Mouse (Mus musculus) embryonic facial prominence, embryonic 14.5 days (tissue): ENCODE data around the gene Ythdf1. TPM values are rescaled to one million over a fixed set of nuclear protein-coding genes. Genes with fewer than 3 reads are reported as not detected.
A peak's percentile ranks its signal among the peaks of the same experiment; 100 is the strongest.

Experiments
- ATAC-seq: fragments of 200-750 bp; cut with Nextera tagmentation; 2 replicates; pipeline ENCODE4 v1.8.0; 2017; ENCODE audit warnings: low read depth, moderate number of reproducible peaks, moderate TSS enrichment
- DNase-seq: peaks from one replicate; pipeline ENCODE4 v3.0.0-alpha.2; 2015; ENCODE audit warnings: low spot score
- H3K27ac ChIP-seq: fragments of 300-500 bp; sonication (generic); replicated peaks from 2 replicates; pipeline ENCODE4 v1.5.1; 2014; ENCODE audit warnings: low read depth, mild to moderate bottlenecking, low read length, moderate library complexity
- H3K27me3 ChIP-seq: fragments of 300-500 bp; sonication (generic); replicated peaks from 2 replicates; pipeline ENCODE4 v1.6.1; 2014; ENCODE audit warnings: low read length; ENCODE audit not compliant: control insufficient read depth, insufficient read depth
- H3K36me3 ChIP-seq: fragments of 300-500 bp; sonication (generic); 2 replicates; pipeline ENCODE4 v1.6.1; 2014; ENCODE audit warnings: low read length, mixed read lengths; ENCODE audit not compliant: control insufficient read depth, insufficient read depth
- H3K4me1 ChIP-seq: fragments of 300-500 bp; sonication (generic); 2 replicates; pipeline ENCODE4 v1.6.1; 2014; ENCODE audit warnings: antibody characterized with exemption, low read length; ENCODE audit not compliant: control insufficient read depth, insufficient read depth
- H3K4me2 ChIP-seq: fragments of 300-500 bp; sonication (generic); 2 replicates; pipeline ENCODE4 v1.6.1; 2014; ENCODE audit warnings: low read depth, mild to moderate bottlenecking, low read length, moderate library complexity, mixed read lengths
- H3K4me3 ChIP-seq: fragments of 300-500 bp; sonication (generic); 2 replicates; pipeline ENCODE4 v1.5.1; 2014; ENCODE audit warnings: low read depth, mild to moderate bottlenecking, low read length
- H3K9ac ChIP-seq: fragments of 300-500 bp; sonication (generic); 2 replicates; pipeline ENCODE4 v1.6.1; 2014; ENCODE audit warnings: low read depth, mild to moderate bottlenecking, low read length, moderate library complexity, mixed read lengths
- H3K9me3 ChIP-seq: fragments of 300-500 bp; sonication (generic); 2 replicates; pipeline ENCODE4 v1.6.1; 2016; ENCODE audit warnings: low read length; ENCODE audit not compliant: control insufficient read depth
- WGBS: fragments of 180-500 bp; shearing (Covaris S2); extraction: QIAGEN DNeasy Blood & Tissue Kit; methylation state at CpG from one replicate; pipeline ENCODE4 v1.1.7; 2014; 5-methylcytosine and 5-hydroxymethylcytosine counted together
- polyA plus RNA-seq: library from polyadenylated mRNA; unstranded; fragments of >200 nt; fragmentation: Nextera tagmentation; extraction: Ambion mirVana; gene quantifications from 2 replicates; pipeline ENCODE4 v1.2.1, GENCODE M21; 2014

Ythdf1 gene
- polyA plus RNA-seq, 1 experiment from 2014 or later, result 62.2 TPM

DNA sequence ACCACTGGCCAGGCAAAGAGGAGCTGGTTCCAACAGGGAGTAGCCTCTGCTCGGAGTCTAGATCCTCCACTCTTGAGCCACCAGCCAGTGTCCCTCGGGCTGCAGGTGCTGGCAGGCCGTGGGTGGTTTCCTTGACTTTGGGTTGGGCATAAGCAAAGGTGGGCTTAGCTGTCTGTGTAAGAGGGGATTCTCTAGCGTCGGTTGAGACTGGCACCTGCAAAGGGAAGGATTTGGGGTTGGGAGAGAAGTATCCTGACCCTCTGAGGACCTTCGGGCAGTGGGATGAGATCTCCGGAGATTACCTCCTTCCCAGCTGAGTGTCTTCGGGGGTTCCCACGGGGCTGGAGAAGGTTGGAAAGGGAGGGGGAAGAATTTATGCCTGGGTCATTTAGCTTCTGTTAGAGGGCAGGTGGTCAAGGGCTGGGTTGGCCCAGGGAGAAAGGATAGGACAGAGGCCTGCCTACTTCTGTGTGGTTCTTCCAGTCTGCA, 28.9 kb downstream of the Ythdf1 start:
- no peak overlapping the region for H3K4me2 ChIP-seq
- WGBS, result 3% methylated on average over 9 of the region's 9 CpGs

GRCm38 (mm10) chr2:180891075-180891834, 29.5 kb downstream of the Ythdf1 start:
- Histone ChIP-seq H3K9ac (no peak overlapping the region), H3K4me3 (peak overlapping the region; percentile 13; the same call in 1 of the 2 replicates), H3K27me3 (peaks cover 88% of the 10 kb centered on the region), H3K27ac (no peak overlapping the region), H3K36me3 (no peaks in the 10 kb centered on the region), H3K9me3 (no peaks in the 10 kb centered on the region), H3K4me1 (peaks cover 16% of the 10 kb centered on the region), H3K4me2 (peak overlapping the region; percentile 16; the same call in 1 of the 2 replicates)
- ATAC-seq, result no peak
- no peak for DNase-seq
- WGBS, result under 1% methylated on average over 36 of the region's 37 CpGs

More for the DNA sequence above, 28.9 kb downstream of the Ythdf1 start:
- H3K27me3 ChIP-seq, result peaks cover 88% of the 10 kb centered on the region
- H3K9me3 ChIP-seq, result no peaks in the 10 kb centered on the region
- ATAC-seq, result no peak
- peaks cover 16% of the 10 kb centered on the region for H3K4me1 ChIP-seq
- no peak overlapping the region for H3K9ac ChIP-seq
- no peak for DNase-seq
- H3K36me3 ChIP-seq, result no peaks in the 10 kb centered on the region
- peak overlapping the region; percentile 2; the same call in 1 of the 2 replicates for H3K4me3 ChIP-seq
- no peak overlapping the region for H3K27ac ChIP-seq

DNA sequence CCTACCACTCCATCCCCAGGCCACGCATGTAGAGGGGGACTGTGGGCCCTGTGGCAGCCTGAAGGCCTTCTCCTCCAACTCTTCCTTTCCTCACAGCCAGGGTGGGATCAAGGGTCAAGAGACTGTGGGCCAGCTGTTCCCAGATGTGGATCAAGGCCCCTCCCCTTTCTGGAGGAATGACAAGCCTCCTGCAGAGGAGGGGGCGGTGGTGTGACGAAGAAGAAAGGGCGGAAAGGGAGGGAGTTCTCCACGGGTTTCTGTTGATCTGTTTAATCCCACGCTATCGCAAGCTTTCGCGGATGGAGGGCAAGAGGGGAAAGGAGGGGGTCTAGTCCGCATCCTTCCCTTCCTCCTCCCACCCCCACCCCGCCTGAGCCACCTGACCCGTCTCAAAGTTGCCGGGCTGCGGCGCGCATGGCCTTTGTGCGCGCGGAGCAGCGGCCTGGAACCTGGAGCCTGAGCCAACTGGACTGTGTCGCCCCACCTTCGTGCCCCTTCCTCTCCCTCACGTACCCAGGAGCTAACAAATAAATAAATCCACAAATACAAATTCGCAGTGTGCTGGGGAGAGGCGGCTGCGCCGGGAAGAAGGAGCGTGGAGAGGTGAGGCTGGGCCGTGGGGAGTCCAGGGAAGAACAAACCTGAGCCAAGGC, 30.2 kb downstream of the Ythdf1 start:
- peak overlapping the region; percentile 13; the same call in 1 of the 2 replicates for H3K4me3 ChIP-seq
- no peak overlapping the region; the same call in 1 of the 2 replicates for H3K4me2 ChIP-seq
- H3K27ac ChIP-seq, result no peak overlapping the region
- no peak for DNase-seq
- peaks cover 86% of the 10 kb centered on the region for H3K27me3 ChIP-seq
- peaks cover 16% of the 10 kb centered on the region for H3K4me1 ChIP-seq
- H3K9me3 ChIP-seq, result no peaks in the 10 kb centered on the region
- no peak overlapping the region for H3K9ac ChIP-seq
- ATAC-seq, result no peak
- H3K36me3 ChIP-seq, result no peaks in the 10 kb centered on the region
- WGBS, result 2% methylated on average over 27 of the region's 29 CpGs

DNA sequence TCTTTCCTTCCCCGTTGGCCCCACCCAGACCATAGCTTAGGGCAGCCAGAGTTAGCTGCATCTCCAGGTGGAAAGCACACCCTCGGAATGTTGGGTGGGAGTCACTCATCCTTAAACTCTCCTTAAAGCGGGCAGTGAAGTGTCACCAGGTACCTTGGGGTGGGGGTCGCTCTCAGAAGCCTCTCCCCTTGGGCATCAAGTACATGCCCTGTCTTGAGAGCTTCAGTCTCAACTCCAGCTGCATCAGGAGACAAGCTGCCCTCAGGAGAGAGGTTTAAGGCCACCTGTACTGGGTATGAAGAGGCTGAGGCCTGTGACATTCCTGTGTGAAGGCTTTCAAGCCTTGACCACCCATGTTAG, 30.8 kb downstream of the Ythdf1 start:
- ATAC-seq, result no peak

GRCm38 (mm10) chr2:180889271-180889920, 31.4 kb downstream of the Ythdf1 start:
- ATAC-seq, result no peak
- no peak for DNase-seq
- Histone ChIP-seq H3K4me3 (no peak overlapping the region), H3K27ac (no peak overlapping the region), H3K27me3 (peaks cover 74% of the 10 kb centered on the region), H3K4me1 (peaks cover 13% of the 10 kb centered on the region), H3K9me3 (no peaks in the 10 kb centered on the region), H3K4me2 (no peak overlapping the region), H3K9ac (no peak overlapping the region), H3K36me3 (no peaks in the 10 kb centered on the region)
- WGBS, result 9% methylated on average over 10 of the region's 19 CpGs

More for the DNA sequence above, 30.8 kb downstream of the Ythdf1 start:
- WGBS, result 17% methylated on average over 4 of the region's 4 CpGs
- Histone ChIP-seq H3K4me1 (peaks cover 16% of the 10 kb centered on the region), H3K36me3 (no peaks in the 10 kb centered on the region), H3K27me3 (peaks cover 79% of the 10 kb centered on the region), H3K9me3 (no peaks in the 10 kb centered on the region), H3K4me2 (no peak overlapping the region), H3K4me3 (no peak overlapping the region), H3K27ac (no peak overlapping the region), H3K9ac (no peak overlapping the region)
- DNase-seq, result no peak

DNA sequence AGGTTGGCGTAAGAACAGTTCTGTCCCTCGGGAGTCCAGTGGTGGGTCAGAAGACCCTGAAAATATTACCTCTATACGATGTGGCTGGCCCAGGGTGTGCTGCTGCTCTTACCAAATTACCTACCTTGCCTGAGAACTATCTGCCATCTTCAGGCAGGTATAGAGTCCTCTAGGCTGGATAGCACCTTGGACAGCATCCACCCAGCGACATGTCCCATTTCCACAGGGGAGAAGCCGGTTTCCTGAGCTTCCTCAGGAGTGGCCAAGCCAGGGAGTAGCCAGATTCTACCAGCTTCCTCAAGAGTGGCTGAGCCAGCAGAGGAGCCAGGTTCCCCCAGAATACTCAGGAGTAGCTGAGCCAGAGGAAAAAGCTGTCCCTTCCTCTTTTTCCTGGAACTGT, 35.5 kb downstream of the Ythdf1 start:
- no peak overlapping the region for H3K4me3 ChIP-seq
- no peaks in the 10 kb centered on the region for H3K4me1 ChIP-seq
- 63% methylated on average over 5 of the region's 5 CpGs for WGBS
- no peaks in the 10 kb centered on the region for H3K9me3 ChIP-seq
- H3K27me3 ChIP-seq, result peaks cover 33% of the 10 kb centered on the region
- H3K36me3 ChIP-seq, result no peaks in the 10 kb centered on the region
- ATAC-seq (no peak), DNase-seq (no peak)
- no peak overlapping the region for H3K9ac ChIP-seq
- no peak overlapping the region for H3K27ac ChIP-seq
- H3K4me2 ChIP-seq, result no peak overlapping the region

DNA sequence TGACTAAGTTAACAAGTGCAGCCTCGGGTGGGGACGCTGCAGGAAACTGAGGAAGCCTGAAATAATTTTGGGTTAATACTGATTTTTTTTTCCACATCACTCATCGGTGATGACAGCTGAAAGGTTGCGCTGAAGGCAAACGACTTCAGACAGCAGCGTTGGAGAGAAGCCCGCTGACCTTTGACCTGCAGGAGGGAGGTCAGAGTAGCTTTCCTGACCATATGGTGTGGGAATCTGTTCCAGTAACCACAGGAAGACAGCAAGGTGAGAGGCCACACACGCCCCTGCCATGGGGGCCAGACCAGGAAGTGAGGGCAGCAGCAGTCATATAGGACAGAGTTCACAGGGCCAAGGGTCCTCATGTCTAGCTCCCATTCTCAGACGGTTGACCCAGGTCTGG, 39.5 kb downstream of the Ythdf1 start:
- DNase-seq, result no peak
- no peak overlapping the region for H3K9ac ChIP-seq
- 26% methylated on average over 9 of the region's 9 CpGs for WGBS

DNA sequence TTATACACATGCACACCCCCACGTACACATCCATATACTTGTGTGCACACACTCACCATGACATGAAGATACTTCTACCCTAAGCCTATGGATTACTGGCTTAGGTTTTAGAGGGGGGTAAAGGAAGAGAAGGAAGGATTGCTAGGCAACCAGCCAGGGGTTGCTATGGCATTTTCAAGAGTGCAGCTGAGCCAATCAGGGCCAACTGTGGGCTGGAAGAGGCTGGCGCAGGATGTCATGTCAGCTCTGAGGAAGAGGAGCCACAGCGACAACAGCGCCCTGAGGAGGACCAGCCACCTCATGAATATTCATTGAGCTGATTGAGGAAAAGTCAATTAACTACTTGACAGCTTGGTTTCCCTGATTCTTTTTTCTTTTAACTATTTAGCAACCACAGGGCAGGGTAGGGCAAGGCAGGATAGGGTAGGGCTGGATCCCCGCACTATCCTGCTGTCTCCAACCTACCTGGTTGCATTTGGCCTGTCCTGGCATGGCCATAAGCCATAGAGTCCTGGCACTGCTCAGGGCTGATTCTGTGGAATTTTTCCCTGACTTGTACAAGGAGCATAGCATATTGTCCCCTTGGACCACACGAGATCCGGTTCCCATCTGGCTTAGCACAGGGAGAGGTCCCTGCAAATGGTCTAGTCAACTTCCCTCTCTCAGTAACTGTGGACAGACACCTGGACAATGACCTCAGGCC, 41.2 kb downstream of the Ythdf1 start:
- DNase-seq (no peak), ATAC-seq (peak; percentile 57; the same call in 1 of the 2 replicates)
- 53% methylated on average over 7 of the region's 7 CpGs for WGBS
- Histone ChIP-seq H3K4me3 (no peak overlapping the region), H3K4me2 (no peak overlapping the region), H3K36me3 (no peaks in the 10 kb centered on the region), H3K9me3 (no peaks in the 10 kb centered on the region), H3K4me1 (no peaks in the 10 kb centered on the region), H3K27ac (no peak overlapping the region), H3K27me3 (no peaks in the 10 kb centered on the region), H3K9ac (no peak overlapping the region)

More for the DNA sequence above, 39.5 kb downstream of the Ythdf1 start:
- Histone ChIP-seq H3K9me3 (no peaks in the 10 kb centered on the region), H3K4me1 (no peaks in the 10 kb centered on the region), H3K36me3 (no peaks in the 10 kb centered on the region), H3K4me2 (no peak overlapping the region), H3K27ac (no peak overlapping the region), H3K27me3 (0 out of 2 replicates have a peak, but pooled peaks cover 4% of the 10 kb centered on the region), H3K4me3 (no peak overlapping the region)
- no peak for ATAC-seq
